Mouse (Mus musculus) hindbrain, embryonic 14.5 days (tissue): ENCODE results near the gene Tomm6. TPM values are rescaled to one million over a fixed set of nuclear protein-coding genes. Genes with fewer than 3 reads are reported as not detected.

ENCODE experiments used
- ATAC-seq: fragments of 200-750 bp; cut with Nextera tagmentation; 2 replicates; pipeline ENCODE4 v1.8.0; 2017; ENCODE audit warnings: moderate number of reproducible peaks, mild to moderate bottlenecking, moderate TSS enrichment, moderate library complexity; ENCODE audit not compliant: low FRiP score
- DNase-seq: peaks from one replicate; pipeline ENCODE4 v3.0.0-alpha.2; 2015; ENCODE audit warnings: low spot score
- H3K27ac ChIP-seq: fragments of 300-500 bp; sonication (generic); 2 replicates; pipeline ENCODE4 v1.5.1; 2014; ENCODE audit warnings: mild to moderate bottlenecking, moderate library complexity
- H3K27me3 ChIP-seq: fragments of 300-500 bp; sonication (generic); 2 replicates; pipeline ENCODE4 v1.6.1; 2014; ENCODE audit warnings: mild to moderate bottlenecking, low read length, mixed read lengths; ENCODE audit not compliant: control insufficient read depth, insufficient read depth
- H3K36me3 ChIP-seq: fragments of 300-500 bp; sonication (generic); replicated peaks from 2 replicates; pipeline ENCODE4 v1.6.1; 2014; ENCODE audit not compliant: control insufficient read depth, insufficient read depth
- H3K4me1 ChIP-seq: fragments of 300-500 bp; sonication (generic); replicated peaks from 2 replicates; pipeline ENCODE4 v1.6.1; 2014; ENCODE audit warnings: antibody characterized with exemption, low read length, mixed read lengths; ENCODE audit not compliant: control insufficient read depth, insufficient read depth
- H3K4me2 ChIP-seq: fragments of 300-500 bp; sonication (generic); replicated peaks from 2 replicates; pipeline ENCODE4 v1.6.1; 2014; ENCODE audit warnings: mild to moderate bottlenecking, moderate library complexity
- H3K4me3 ChIP-seq: fragments of 300-500 bp; sonication (generic); replicated peaks from 2 replicates; pipeline ENCODE4 v1.5.1; 2014; ENCODE audit warnings: mild to moderate bottlenecking, low read length
- H3K9ac ChIP-seq: fragments of 300-500 bp; sonication (generic); 2 replicates; pipeline ENCODE4 v1.6.1; 2014
- H3K9me3 ChIP-seq: fragments of 300-500 bp; sonication (generic); 2 replicates; pipeline ENCODE4 v1.6.1; 2016; ENCODE audit warnings: low read length; ENCODE audit not compliant: control insufficient read depth
- WGBS: fragments of 180-500 bp; shearing (Covaris S2); extraction: QIAGEN DNeasy Blood & Tissue Kit; methylation state at CpG from one replicate; pipeline ENCODE4 v1.1.7; 2014; 5-methylcytosine and 5-hydroxymethylcytosine counted together
- polyA plus RNA-seq: library from polyadenylated mRNA; unstranded; fragments of >200 nt; fragmentation: Nextera tagmentation; extraction: Ambion mirVana; gene quantifications from 2 replicates; pipeline ENCODE4 v1.2.1, GENCODE M21; 2014

The Tomm6 gene
- polyA plus RNA-seq, 1 experiment from 2014 or later: 327 TPM

- no peak overlapping the region for H3K27ac ChIP-seq
These were observed 24.8 kb upstream of the Tomm6 start for GRCm38 (mm10) chr17:47712889-47713571.

GRCm38 (mm10) chr17:47711883-47712282, 23.7 kb upstream of the Tomm6 start:
- WGBS: 84% methylated on average over 6 of the region's 6 CpGs
- no peak for ATAC-seq

More at GRCm38 (mm10) chr17:47712889-47713571, 24.8 kb upstream of the Tomm6 start:
- no peaks in the 10 kb centered on the region for H3K4me1 ChIP-seq
- H3K4me2 ChIP-seq: no peak overlapping the region; the same call in 1 of the 2 replicates
- no peaks in the 10 kb centered on the region for H3K36me3 ChIP-seq
- no peak for ATAC-seq
- no peak for DNase-seq
- no peaks in the 10 kb centered on the region for H3K9me3 ChIP-seq
- H3K4me3 ChIP-seq: peak overlapping the region; percentile 8; the same call in 1 of the 2 replicates
- H3K9ac ChIP-seq: 0 out of 2 replicates have a peak overlapping the region, but pooled peaks have one; percentile 36
- 47% methylated on average over 20 of the region's 22 CpGs for WGBS
- no peaks in the 10 kb centered on the region for H3K27me3 ChIP-seq

GRCm38 (mm10) chr17:47710036-47710435, 21.9 kb upstream of the Tomm6 start:
- no peaks in the 10 kb centered on the region for H3K27me3 ChIP-seq
- WGBS: 86% methylated on average over 3 of the region's 3 CpGs
- H3K9me3 ChIP-seq: no peaks in the 10 kb centered on the region
- no peak overlapping the region for H3K4me3 ChIP-seq
- H3K9ac ChIP-seq: no peak overlapping the region
- no peaks in the 10 kb centered on the region for H3K4me1 ChIP-seq
- H3K4me2 ChIP-seq: no peak overlapping the region
- DNase-seq (no peak), ATAC-seq (no peak)
- H3K36me3 ChIP-seq: no peaks in the 10 kb centered on the region
- no peak overlapping the region for H3K27ac ChIP-seq

More at GRCm38 (mm10) chr17:47711883-47712282, 23.7 kb upstream of the Tomm6 start:
- Histone ChIP-seq H3K9me3 (no peaks in the 10 kb centered on the region), H3K4me1 (no peaks in the 10 kb centered on the region), H3K36me3 (no peaks in the 10 kb centered on the region), H3K9ac (no peak overlapping the region), H3K4me2 (no peak overlapping the region), H3K27ac (no peak overlapping the region), H3K27me3 (no peaks in the 10 kb centered on the region), H3K4me3 (no peak overlapping the region)
- DNase-seq: no peak

- WGBS: 78% methylated on average over 4 of the region's 4 CpGs
- ATAC-seq: no peak
- no peak overlapping the region for H3K4me3 ChIP-seq
These were observed 20.8 kb upstream of the Tomm6 start for GRCm38 (mm10) chr17:47708972-47709371.

GRCm38 (mm10) chr17:47707961-47708360, 19.8 kb upstream of the Tomm6 start:
- H3K9ac ChIP-seq: no peak overlapping the region
- no peaks in the 10 kb centered on the region for H3K9me3 ChIP-seq
- DNase-seq (no peak), ATAC-seq (no peak)
- peaks cover 13% of the 10 kb centered on the region for H3K36me3 ChIP-seq
- no peak overlapping the region for H3K4me3 ChIP-seq
- whole genome bisulfite sequencing: 88% methylated on average over 3 of the region's 3 CpGs
- no peaks in the 10 kb centered on the region for H3K27me3 ChIP-seq
- H3K4me2 ChIP-seq: no peak overlapping the region
- no peaks in the 10 kb centered on the region for H3K4me1 ChIP-seq
- no peak overlapping the region for H3K27ac ChIP-seq

More at GRCm38 (mm10) chr17:47708972-47709371, 20.8 kb upstream of the Tomm6 start:
- peaks cover 8% of the 10 kb centered on the region for H3K36me3 ChIP-seq
- H3K9me3 ChIP-seq: no peaks in the 10 kb centered on the region
- H3K27ac ChIP-seq: no peak overlapping the region
- no peak for DNase-seq
- no peaks in the 10 kb centered on the region for H3K4me1 ChIP-seq
- H3K9ac ChIP-seq: no peak overlapping the region
- no peaks in the 10 kb centered on the region for H3K27me3 ChIP-seq
- H3K4me2 ChIP-seq: no peak overlapping the region

GRCm38 (mm10) chr17:47706196-47706595, 18.0 kb upstream of the Tomm6 start:
- 80% methylated on average over 1 of the region's 1 CpGs for WGBS
- no peak overlapping the region for H3K4me3 ChIP-seq
- H3K36me3 ChIP-seq: peaks cover 25% of the 10 kb centered on the region
- H3K9ac ChIP-seq: no peak overlapping the region
- H3K4me1 ChIP-seq: no peaks in the 10 kb centered on the region
- H3K27me3 ChIP-seq: no peaks in the 10 kb centered on the region
- DNase-seq (no peak), ATAC-seq (no peak)
- H3K4me2 ChIP-seq: no peak overlapping the region
- H3K27ac ChIP-seq: no peak overlapping the region
- H3K9me3 ChIP-seq: no peaks in the 10 kb centered on the region

GRCm38 (mm10) chr17:47704692-47705091, 16.5 kb upstream of the Tomm6 start:
- Histone ChIP-seq H3K27me3 (no peaks in the 10 kb centered on the region), H3K4me2 (no peak overlapping the region), H3K9me3 (no peaks in the 10 kb centered on the region), H3K9ac (no peak overlapping the region), H3K4me3 (no peak overlapping the region), H3K36me3 (peaks cover 40% of the 10 kb centered on the region), H3K27ac (no peak overlapping the region), H3K4me1 (no peaks in the 10 kb centered on the region)
- no peak for DNase-seq
- no peak for ATAC-seq
- WGBS: 87% methylated on average over 4 of the region's 4 CpGs

GRCm38 (mm10) chr17:47703556-47703955, 15.4 kb upstream of the Tomm6 start:
- Histone ChIP-seq H3K4me3 (no peak overlapping the region), H3K4me2 (no peak overlapping the region), H3K4me1 (no peaks in the 10 kb centered on the region), H3K36me3 (peaks cover 46% of the 10 kb centered on the region), H3K27me3 (no peaks in the 10 kb centered on the region), H3K9me3 (no peaks in the 10 kb centered on the region), H3K9ac (no peak overlapping the region), H3K27ac (no peak overlapping the region)
- ATAC-seq (no peak), DNase-seq (no peak)
- WGBS: 40% methylated on average over 20 of the region's 20 CpGs

GRCm38 (mm10) chr17:47702548-47703345, 14.6 kb upstream of the Tomm6 start:
- H3K9me3 ChIP-seq: no peaks in the 10 kb centered on the region
- H3K36me3 ChIP-seq: peaks cover 46% of the 10 kb centered on the region
- WGBS: 45% methylated on average over 28 of the region's 28 CpGs

More at GRCm38 (mm10) chr17:47702548-47703345, 14.6 kb upstream of the Tomm6 start:
- no peaks in the 10 kb centered on the region for H3K27me3 ChIP-seq
- DNase-seq: no peak
- no peak overlapping the region for H3K4me3 ChIP-seq
- H3K9ac ChIP-seq: no peak overlapping the region
- H3K4me2 ChIP-seq: no peak overlapping the region
- no peak overlapping the region for H3K27ac ChIP-seq
- no peaks in the 10 kb centered on the region for H3K4me1 ChIP-seq
- ATAC-seq: no peak
